ENCODE assay signal across 1 mouse cellular context in the genomic region with DNA sequence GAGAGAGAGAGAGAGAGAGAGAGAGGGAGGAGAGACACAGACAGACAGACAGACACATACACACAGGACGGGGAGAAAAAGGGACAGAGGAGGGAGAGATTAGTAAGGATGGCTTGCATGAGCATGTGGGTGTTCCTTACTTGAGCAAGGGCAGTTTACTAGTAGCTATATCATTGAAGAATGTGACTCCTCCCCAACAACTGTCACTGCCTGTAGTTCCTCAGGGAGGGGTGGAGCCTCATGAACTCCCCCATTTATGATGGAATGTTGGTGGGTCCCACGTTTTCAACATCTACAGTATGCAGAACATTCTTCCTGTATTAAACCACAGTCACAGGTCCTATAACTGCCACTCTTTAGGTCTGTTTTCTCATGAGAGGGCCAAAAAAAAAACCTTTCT.
TF ChIP-seq lines count a peak whose summit lies in the region.

No protein-coding gene starts in this region.

TF ChIP-seq in MEL, 35 proteins besides CTCF, POLR2A, EP300 and RAD21:
- no peak for TF ChIP-seq HCFC1 (IDR thresholded peaks at IDR 0.05; ENCODE audit: low read depth, low read length)
- TF ChIP-seq MXI1 (IDR thresholded peaks at IDR 0.05; ENCODE audit: low read depth, low read length): no peak
- no peak for TF ChIP-seq SIN3A (IDR thresholded peaks at IDR 0.05; ENCODE audit: low read length)
TF ChIP-seq in MEL: peak in this region for 0.
